Mouse (Mus musculus): Measurements from ENCODE around the gene Itgb4. TPM values are rescaled to one million over a fixed set of nuclear protein-coding genes. Genes with fewer than 3 reads are reported as not detected.
A peak's percentile ranks its signal among the peaks of the same experiment; 100 is the strongest.

Itgb4 gene
- total and polyA plus RNA-seq, 2 experiments from 2014 or later, result 1.0 to 2.2 TPM

DNA sequence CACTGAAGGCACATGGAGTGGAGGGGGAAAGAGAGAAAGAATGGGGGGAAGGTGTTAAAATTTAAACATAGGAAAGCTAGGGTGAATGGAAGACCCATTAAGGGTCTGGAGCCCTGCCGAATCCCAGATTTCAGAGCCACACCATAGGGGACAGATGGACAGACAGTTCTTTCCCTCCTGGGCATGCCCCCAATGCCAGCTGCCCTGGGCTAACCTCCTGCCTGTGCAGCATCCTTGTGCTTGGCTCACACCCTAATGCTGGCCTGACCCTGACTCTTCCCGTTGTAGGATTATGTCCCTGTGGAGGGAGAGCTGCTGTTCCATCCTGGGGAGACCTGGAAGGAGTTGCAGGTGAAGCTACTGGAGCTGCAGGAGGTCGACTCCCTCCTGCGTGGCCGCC, 23.2 kb downstream of the Itgb4 start:
- H3K4me2 ChIP-seq (ENCODE audit: low read depth, low read length, poor library complexity, severe bottlenecking), result no peak overlapping the region
- no peaks in the 10 kb centered on the region for H3K27me3 ChIP-seq (ENCODE audit: insufficient read depth, low read length)
- 56% methylated on average over 5 of the region's 5 CpGs for WGBS
- no peaks in the 10 kb centered on the region for H3K4me1 ChIP-seq (ENCODE audit: insufficient read depth, low read length)
- H3K4me3 ChIP-seq (ENCODE audit: low read depth, low read length), result no peak overlapping the region
- H3K27ac ChIP-seq (ENCODE audit: low read depth, low read length), result no peak overlapping the region
- H3K9me3 ChIP-seq (ENCODE audit: low read length), result no peaks in the 10 kb centered on the region
- no peak for DNase-seq (ENCODE audit: low spot score)
- ATAC-seq (ENCODE audit: low FRiP score), result no peak
- no peak overlapping the region for H3K9ac ChIP-seq (replicated peaks; ENCODE audit: low read length, poor library complexity, severe bottlenecking)
- H3K36me3 ChIP-seq (ENCODE audit: insufficient read depth, low read length), result no peaks in the 10 kb centered on the region
- TF ChIP-seq CTCF (IDR thresholded peaks at IDR 0.05), result no peak

GRCm38 (mm10) chr11:115999027-115999426, 24.5 kb downstream of the Itgb4 start:
- no peak overlapping the region for H3K9ac ChIP-seq (replicated peaks; ENCODE audit: low read length, poor library complexity, severe bottlenecking)
- H3K4me1 ChIP-seq (ENCODE audit: insufficient read depth, low read length), result no peaks in the 10 kb centered on the region
- H3K4me3 ChIP-seq (ENCODE audit: low read depth, low read length), result no peak overlapping the region
- H3K9me3 ChIP-seq (ENCODE audit: low read length), result no peaks in the 10 kb centered on the region
- no peak overlapping the region for H3K4me2 ChIP-seq (ENCODE audit: low read depth, low read length, poor library complexity, severe bottlenecking)
- ATAC-seq (ENCODE audit: low FRiP score) (no peak), DNase-seq (ENCODE audit: low spot score) (no peak)
- no peak for TF ChIP-seq CTCF (IDR thresholded peaks at IDR 0.05)
- H3K36me3 ChIP-seq (ENCODE audit: insufficient read depth, low read length), result no peaks in the 10 kb centered on the region
- no peak overlapping the region for H3K27ac ChIP-seq (ENCODE audit: low read depth, low read length)
- H3K27me3 ChIP-seq (ENCODE audit: insufficient read depth, low read length), result no peaks in the 10 kb centered on the region
- WGBS, result 88% methylated on average over 7 of the region's 7 CpGs

DNA sequence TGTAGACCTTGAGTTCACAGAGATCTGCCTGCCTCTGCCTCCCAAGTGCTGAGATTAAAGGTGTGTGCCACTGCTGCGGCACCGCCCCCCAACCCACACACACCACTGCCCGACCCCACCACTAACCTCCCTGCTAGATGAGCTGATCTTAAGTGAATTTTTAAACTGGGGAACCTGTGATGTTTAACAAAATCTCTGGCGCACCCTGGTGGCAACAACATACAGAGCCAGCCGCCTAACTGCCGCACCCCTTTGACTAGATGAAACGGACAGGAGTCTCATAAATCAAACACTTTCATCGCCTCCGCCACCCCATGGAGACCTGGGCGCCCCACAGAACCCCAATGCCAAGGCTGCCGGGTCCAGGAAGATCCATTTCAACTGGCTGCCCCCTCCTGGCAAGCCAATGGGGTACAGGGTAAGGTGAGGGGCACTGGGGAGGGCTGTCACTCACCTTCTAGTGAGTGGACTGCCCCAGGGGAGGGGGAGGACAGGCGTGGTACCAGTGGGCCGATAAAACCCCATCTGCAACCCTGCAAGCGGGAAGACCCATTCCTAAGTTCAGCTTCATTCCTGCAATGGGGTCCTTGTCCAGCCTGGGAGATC, 25.1 kb downstream of the Itgb4 start:
- Histone ChIP-seq H3K9ac (replicated peaks; ENCODE audit: low read length, poor library complexity, severe bottlenecking) (no peak overlapping the region), H3K27ac (ENCODE audit: low read depth, low read length) (no peak overlapping the region), H3K27me3 (ENCODE audit: insufficient read depth, low read length) (no peaks in the 10 kb centered on the region), H3K4me2 (ENCODE audit: low read depth, low read length, poor library complexity, severe bottlenecking) (0 out of 2 replicates have a peak overlapping the region, but pooled peaks have one; percentile 2), H3K36me3 (ENCODE audit: insufficient read depth, low read length) (no peaks in the 10 kb centered on the region), H3K4me3 (ENCODE audit: low read depth, low read length) (no peak overlapping the region), H3K9me3 (ENCODE audit: low read length) (no peaks in the 10 kb centered on the region), H3K4me1 (ENCODE audit: insufficient read depth, low read length) (no peaks in the 10 kb centered on the region)
- ATAC-seq (ENCODE audit: low FRiP score), result no peak
- peak; percentile 84 for DNase-seq (ENCODE audit: low spot score)
- WGBS, result 15% methylated on average over 14 of the region's 14 CpGs
- TF ChIP-seq CTCF (IDR thresholded peaks at IDR 0.05), result peak; percentile 77

GRCm38 (mm10) chr11:116000607-116001006, 26.1 kb downstream of the Itgb4 start:
- no peaks in the 10 kb centered on the region for H3K9me3 ChIP-seq (ENCODE audit: low read length)
- 24% methylated on average over 10 of the region's 10 CpGs for WGBS
- H3K4me3 ChIP-seq (ENCODE audit: low read depth, low read length), result no peak overlapping the region
- ATAC-seq (ENCODE audit: low FRiP score) (no peak), DNase-seq (ENCODE audit: low spot score) (no peak)
- no peak overlapping the region for H3K4me2 ChIP-seq (ENCODE audit: low read depth, low read length, poor library complexity, severe bottlenecking)
- no peaks in the 10 kb centered on the region for H3K36me3 ChIP-seq (ENCODE audit: insufficient read depth, low read length)
- peaks cover 5% of the 10 kb centered on the region; the same call in 1 of the 2 replicates for H3K4me1 ChIP-seq (ENCODE audit: insufficient read depth, low read length)
- H3K27ac ChIP-seq (ENCODE audit: low read depth, low read length), result no peak overlapping the region
- H3K27me3 ChIP-seq (ENCODE audit: insufficient read depth, low read length), result no peaks in the 10 kb centered on the region
- no peak for TF ChIP-seq CTCF (IDR thresholded peaks at IDR 0.05)
- H3K9ac ChIP-seq (replicated peaks; ENCODE audit: low read length, poor library complexity, severe bottlenecking), result no peak overlapping the region

GRCm38 (mm10) chr11:116001725-116002124, 27.2 kb downstream of the Itgb4 start:
- Histone ChIP-seq H3K27ac (ENCODE audit: low read depth, low read length) (no peak overlapping the region), H3K4me3 (ENCODE audit: low read depth, low read length) (no peak overlapping the region)
- 75% methylated on average over 6 of the region's 6 CpGs for WGBS

DNA sequence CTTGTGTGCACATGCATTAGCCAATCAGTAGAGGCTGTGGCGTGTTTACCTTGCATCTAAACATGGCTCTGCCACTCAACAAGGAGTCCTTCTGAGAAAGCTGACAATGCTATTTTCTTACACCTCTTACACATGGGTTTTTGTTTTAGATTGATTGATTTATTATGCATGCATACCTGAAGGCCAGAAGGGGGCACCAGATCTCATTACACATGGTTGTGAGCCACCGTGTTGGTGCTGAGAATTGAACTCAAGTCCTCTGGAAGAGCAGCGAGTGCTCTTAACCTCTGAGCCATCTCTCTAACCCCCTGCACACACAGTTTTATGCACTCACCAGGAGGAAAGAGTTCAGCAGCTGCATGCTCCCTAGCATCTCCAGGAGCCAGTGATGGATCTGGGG, 28.4 kb downstream of the Itgb4 start:
- no peaks in the 10 kb centered on the region for H3K9me3 ChIP-seq (ENCODE audit: low read length)
- ATAC-seq (ENCODE audit: low FRiP score), result no peak
- 90% methylated on average over 3 of the region's 3 CpGs for WGBS
- no peak for DNase-seq (ENCODE audit: low spot score)
- no peak overlapping the region for H3K4me2 ChIP-seq (ENCODE audit: low read depth, low read length, poor library complexity, severe bottlenecking)
- no peak overlapping the region for H3K9ac ChIP-seq (replicated peaks; ENCODE audit: low read length, poor library complexity, severe bottlenecking)
- no peaks in the 10 kb centered on the region for H3K27me3 ChIP-seq (ENCODE audit: insufficient read depth, low read length)
- H3K4me1 ChIP-seq (ENCODE audit: insufficient read depth, low read length), result peaks cover 5% of the 10 kb centered on the region; the same call in 1 of the 2 replicates
- H3K27ac ChIP-seq (ENCODE audit: low read depth, low read length), result no peak overlapping the region
- peak; percentile 25; the same call in 1 of the 2 replicates for TF ChIP-seq CTCF (IDR thresholded peaks at IDR 0.05)
- H3K4me3 ChIP-seq (ENCODE audit: low read depth, low read length), result no peak overlapping the region
- peaks cover 5% of the 10 kb centered on the region; the same call in 1 of the 2 replicates for H3K36me3 ChIP-seq (ENCODE audit: insufficient read depth, low read length)

More at GRCm38 (mm10) chr11:116001725-116002124, 27.2 kb downstream of the Itgb4 start:
- no peak for ATAC-seq (ENCODE audit: low FRiP score)
- H3K36me3 ChIP-seq (ENCODE audit: insufficient read depth, low read length), result no peaks in the 10 kb centered on the region
- TF ChIP-seq CTCF (IDR thresholded peaks at IDR 0.05), result no peak
- no peak overlapping the region for H3K9ac ChIP-seq (replicated peaks; ENCODE audit: low read length, poor library complexity, severe bottlenecking)
- DNase-seq (ENCODE audit: low spot score), result no peak
- H3K9me3 ChIP-seq (ENCODE audit: low read length), result no peaks in the 10 kb centered on the region
- no peak overlapping the region for H3K4me2 ChIP-seq (ENCODE audit: low read depth, low read length, poor library complexity, severe bottlenecking)
- H3K27me3 ChIP-seq (ENCODE audit: insufficient read depth, low read length), result no peaks in the 10 kb centered on the region
- H3K4me1 ChIP-seq (ENCODE audit: insufficient read depth, low read length), result peaks cover 5% of the 10 kb centered on the region; the same call in 1 of the 2 replicates

Data from midbrain, postnatal 0 days (tissue).